Mouse (Mus musculus) gonadal fat pad, adult 2 months (tissue): Measurements from ENCODE around the gene Eml6. TPM values are rescaled to one million over a fixed set of nuclear protein-coding genes. Genes with fewer than 3 reads are reported as not detected.
A peak's percentile ranks its signal among the peaks of the same experiment; 100 is the strongest.
"Not testable (repeated sequence)": the region's sequence is repeated elsewhere in the genome, so short reads cannot be mapped to it uniquely, and the experiment has no call there.

ENCODE experiments used
- DNase-seq: peaks from one replicate; pipeline ENCODE4 v3.0.0-alpha.2; 2012; ENCODE audit warnings: low read depth
- polyA plus RNA-seq: library from polyadenylated mRNA; depleted of rRNA; stranded (reverse); fragments of >200 nt; gene quantifications from 2 replicates; pipeline ENCODE4 v1.2.3, GENCODE M21; 2012; rRNA removed

The Eml6 gene
- polyA plus RNA-seq = 4.1 and 4.7 TPM in 2 replicates

DNA sequence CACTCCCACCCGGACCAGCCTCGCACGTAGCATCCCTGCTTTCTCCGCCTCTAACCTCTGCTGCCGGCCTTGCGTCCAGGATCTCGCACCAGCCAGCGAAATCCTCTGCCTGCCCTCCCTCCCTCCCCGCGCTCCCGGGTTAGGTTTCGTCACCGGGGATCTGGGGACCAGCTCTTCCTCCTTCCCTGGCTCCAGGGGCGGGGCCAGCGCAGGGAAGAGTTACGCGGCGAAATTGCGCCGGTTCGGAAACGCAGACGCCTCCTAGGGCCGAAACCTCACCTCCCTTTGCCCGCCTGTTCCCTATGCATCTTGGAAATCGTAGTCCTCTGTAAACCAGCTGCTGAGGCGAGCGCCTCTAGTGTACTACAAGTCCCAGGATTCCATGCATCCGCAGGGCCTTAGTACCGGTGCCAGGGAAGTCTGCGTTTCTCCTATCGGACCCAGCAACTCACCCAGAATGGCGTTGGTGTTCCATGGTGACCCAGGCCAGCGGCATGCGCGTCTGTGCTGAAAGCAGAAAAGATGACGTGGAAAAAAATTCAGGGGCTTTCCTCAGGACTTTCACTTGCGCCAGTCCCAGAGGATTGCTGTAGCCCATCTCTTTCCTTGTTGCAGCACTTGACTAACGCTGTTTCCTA is at the start of gene Eml6:
TSS of gene Eml6 (minus strand) at position 199 of the 638 bp plus-strand sequence.
- DNase-seq = peak; percentile 89

DNA sequence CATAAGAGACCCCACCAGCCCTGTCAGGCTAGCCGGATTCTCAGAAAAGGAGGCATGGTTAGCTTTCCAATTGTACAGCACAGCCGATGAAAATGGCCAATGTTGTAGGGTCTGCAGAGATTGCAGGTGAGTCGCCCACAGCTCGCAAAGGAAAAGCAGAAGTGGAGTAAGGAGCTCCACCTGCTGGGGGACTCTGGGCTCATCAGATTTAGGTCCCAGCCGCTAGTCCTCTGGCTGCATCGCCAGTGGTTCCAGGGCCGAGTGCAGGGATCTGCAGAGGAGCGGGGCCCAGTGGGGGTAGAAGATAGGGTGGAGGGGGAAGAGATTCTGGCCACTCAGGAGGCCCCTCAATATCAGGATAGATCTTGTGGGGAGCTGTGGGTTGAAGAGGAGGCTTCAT is 31.5 kb upstream of the Eml6 start:
- DNase-seq = no peak

DNA sequence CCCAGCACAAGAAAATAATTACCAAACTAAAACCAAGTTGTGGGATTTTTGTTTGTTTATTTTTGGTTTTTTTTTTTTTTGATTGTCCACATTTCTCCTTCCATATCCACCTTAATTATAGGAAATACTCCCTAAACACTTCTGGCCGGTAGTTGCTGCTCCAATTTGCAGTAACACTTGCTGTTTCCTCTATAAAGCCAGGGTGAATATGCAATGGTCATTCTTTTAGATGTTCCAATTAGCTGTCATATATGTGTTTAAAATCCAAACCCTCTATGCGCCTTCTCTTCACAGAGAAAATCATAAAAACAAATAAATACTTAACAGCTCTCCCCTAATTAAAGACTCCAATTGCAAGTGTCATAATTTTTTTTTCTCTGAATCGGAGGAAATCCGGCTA is 689 bp downstream of the Eml6 start:
- peak; percentile 3 for DNase-seq

DNA sequence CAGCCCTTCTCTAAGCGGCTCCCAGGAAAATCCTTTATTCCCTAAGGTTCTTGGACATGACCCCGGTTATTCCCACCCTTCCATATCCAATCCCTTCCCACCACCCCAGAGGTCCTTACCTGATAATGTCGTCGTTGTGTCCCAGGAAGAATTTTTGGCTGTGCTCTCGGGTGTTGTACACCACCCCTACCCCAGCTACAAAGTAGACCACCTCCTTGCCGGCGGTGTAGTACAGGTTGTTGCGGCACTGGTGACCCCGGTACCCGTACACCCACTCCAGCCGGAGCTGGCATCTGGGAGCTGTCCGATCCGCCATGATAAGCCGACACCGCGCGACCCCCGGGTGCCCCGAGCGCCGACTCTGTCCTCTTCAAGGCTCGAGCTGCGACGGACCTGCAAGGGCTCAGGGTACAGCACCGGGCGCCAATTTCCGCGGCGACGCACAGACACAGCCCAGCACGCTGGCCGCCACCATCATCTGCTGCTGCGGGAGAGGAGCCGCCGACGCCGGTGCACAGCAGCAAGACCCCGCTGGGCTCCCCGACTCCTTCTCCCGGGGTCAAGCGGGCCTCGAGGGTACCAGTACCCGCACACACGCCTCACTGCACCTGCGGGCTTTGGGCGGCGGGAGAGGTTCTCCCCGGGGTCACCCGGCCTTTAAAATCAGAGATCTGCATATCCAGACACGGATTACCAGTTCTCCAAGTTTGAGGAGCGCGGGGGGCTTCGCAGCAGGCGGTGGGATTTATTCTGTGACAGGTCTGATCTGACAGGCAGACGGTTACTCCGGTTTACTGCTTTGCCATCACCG is 1.4 kb downstream of the Eml6 start:
- no peak for DNase-seq

DNA sequence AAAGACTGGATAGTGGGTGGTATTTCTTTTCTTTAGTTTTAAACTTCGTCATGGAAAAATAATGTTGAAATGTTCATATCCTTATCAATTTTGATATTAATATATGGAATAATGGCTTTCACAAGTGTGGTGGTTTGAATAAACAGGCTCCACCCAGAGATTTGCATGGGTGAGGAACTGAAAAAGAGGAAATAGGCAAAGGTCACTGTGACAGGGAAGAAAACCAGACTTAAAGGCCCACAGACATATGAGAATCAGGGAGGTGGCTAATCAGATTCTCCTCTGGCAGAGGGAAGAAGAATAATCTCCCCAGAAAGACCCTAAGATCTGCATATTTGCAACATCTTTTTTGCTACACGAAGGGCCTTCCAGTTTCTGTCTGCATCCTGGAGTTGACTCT is 39.6 kb downstream of the Eml6 start:
- DNase-seq = no peak

DNA sequence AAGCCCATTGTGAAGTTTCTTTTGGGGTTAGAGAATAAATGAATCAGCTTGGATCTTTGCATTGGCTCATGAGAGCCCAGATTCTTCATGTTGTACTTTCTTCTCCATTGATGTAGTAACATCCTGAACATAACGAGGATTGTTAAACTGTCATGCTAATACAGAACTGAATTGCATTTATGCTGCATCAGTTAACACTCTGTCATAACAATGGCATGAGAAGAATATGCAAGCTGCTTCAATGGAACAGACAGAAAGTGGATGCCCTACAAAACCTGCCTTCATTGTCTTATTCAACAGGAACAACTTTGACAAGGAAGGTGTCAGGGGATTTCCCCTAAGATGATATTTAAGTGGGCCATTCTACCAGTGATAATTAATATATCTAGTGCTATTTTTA is 57.0 kb downstream of the Eml6 start:
- no peak for DNase-seq

DNA sequence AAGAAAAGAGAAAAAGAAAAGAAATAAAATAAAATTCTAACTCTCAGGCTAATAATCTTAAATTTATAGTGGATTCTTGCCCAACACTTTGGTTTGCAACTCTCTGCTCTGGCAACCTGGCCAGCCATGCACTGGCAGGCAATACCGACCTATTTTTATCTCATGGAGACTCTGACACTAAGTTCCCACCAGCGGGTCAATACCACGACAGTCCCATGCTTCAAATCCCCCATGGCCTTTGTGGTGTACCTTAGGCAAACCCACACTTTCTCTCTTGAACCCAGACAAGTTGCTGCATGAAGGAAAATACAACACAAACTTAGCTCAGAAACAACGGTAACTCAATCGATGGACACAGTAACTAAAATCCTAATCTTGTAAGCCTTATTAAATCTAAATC is 66.5 kb downstream of the Eml6 start:
- no peak for DNase-seq

DNA sequence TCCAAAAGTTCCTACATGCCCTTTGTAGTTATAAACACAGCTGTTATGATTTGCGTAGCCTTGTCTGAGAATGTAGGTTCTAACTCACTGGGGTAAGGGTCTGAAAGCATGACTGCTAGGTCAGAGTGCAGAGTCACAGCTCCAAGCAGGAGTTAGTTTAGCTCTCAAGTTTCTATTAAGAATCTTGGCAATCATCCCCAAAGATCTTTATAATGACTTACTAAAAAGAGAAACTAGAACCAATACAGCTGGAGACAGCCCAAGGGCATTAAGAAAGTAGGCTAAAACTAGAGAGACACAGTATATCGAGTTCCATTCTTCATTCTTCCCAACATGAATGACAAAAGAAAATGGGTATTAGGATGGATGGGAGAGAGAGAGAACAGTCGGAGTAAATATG is 81.2 kb downstream of the Eml6 start:
- no peak for DNase-seq

DNA sequence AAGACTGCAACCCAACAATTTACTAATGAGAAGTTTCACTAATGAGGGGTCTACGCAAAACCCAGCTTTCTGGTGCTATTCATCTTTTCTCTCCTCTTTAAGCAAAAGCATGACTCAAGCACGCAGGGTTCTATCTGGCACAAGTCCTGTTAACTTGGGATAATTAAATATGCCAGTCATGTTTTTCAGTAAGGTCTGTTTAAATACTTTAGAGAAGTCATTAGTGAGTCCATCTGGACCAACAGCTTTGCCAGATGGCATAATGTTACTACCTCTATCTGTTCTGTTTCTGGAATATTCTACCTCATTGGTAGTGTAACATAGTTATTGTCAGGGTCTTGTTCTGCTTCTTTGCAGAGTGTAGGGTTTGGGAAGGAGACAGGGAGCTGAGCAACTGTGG is 101.5 kb downstream of the Eml6 start:
- no peak for DNase-seq

DNA sequence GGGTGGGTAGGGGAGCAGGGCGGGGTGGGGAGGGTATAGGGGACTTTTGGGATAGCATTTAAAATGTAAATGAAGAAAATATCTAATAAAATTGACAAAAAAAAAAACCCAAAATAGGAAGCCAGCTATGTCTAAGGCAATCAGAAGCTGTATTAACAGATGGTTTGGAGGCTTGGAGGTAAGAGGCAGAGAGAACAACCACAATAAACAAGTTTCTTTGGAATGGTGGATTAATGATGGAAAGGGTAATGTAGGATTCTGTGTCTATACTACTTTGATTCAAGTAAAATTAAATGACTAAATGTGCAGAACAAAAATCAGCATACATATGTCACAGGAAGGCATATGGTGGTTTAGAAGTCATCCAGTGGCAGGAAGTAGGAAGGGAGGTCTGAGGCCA is 102.0 kb downstream of the Eml6 start:
- DNase-seq = no peak

DNA sequence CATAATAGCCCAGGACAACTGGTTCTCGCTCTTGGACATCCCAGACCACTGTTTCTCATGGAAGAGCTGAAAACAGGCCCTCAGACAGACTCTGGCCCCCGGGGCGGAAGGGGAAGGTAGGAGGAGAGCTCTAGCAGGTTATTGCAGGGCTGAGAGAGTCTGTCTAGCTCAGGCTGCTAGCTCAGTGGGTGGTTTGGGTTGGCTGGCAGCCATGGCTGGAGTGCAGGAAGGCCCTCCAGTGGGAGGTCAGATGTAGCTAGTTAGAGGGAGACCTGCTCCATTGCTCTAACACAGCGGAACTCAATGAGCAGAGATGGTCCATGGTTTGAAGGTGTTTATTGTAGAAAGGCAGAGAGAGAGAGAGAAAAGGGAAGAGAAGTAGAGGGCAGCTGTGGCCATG is 112.7 kb downstream of the Eml6 start:
- DNase-seq = no peak

DNA sequence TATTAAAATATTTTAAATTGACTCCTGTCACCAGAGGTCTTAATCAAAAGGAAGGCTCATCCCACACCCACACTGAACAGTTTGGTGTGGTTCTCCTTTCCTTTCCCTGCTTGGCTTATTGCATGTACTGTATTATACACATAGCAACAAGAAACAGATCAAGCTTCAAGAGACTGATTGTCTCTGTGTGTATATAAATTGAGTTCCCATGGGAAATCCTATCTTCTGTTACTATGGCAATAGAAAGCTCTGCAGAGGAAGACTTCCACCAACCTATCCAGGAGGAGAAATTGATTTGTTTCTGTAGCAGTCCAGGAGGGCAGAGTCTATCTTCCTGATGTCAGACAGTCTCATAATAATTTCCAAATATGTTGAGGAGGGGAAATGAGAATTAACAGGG is 116.5 kb downstream of the Eml6 start:
- no peak for DNase-seq

DNA sequence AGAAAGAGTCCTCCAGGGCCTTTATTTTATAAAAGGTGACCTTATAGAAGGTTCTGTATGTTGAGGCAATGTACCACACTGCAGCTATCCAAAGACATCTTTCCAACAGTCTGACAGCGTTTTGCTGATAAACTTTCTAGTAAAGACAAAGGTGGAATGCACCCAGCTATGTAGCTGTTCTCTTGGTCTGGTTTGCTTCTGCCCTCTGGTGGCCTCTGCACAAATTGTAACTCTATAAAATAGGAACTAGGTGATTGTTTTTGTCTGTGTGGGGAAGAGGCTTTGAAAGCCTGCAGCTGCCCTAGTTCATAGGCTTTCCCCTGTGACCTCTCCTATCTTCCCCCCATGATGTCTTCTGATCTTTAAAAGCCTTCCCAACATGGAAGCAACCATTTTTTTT is 140.7 kb downstream of the Eml6 start:
- DNase-seq = peak; percentile 3

DNA sequence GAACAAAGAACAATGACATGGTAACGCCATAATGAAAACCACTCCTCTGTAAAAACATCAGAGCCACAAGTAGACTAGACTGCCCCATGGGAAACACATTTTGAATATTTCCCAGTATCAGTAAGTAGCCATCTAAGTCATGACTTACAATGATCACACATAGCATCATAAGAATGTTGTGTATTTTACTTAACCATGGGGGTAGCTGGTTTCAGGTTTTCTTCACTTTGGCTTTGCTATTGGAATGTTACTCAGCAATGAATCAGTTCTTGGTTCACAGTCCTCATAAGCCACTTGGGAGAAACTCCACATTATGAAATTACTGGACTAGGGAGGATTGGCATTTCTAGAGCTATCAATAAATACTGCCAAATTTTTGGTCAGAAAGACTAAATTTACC is 141.5 kb downstream of the Eml6 start:
- no peak for DNase-seq

DNA sequence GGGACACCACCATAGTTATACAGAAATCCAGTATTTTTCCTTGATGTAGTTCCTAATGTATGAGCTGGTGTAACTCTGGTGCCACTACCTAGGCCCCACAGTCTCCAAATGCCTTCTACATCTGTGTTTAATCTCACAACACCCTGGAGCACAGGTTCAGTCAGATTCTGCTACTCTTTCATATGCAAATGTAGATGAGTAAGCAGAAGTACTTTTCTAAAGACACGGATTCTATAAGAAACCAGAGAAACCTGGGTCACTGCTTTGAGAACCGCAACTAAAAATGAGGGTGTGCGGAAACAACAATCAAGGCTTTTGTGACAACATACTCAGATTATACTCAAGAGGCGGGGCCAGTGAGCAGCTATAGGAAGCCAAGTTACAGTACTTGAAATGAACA is 142.8 kb downstream of the Eml6 start:
- DNase-seq = no peak

DNA sequence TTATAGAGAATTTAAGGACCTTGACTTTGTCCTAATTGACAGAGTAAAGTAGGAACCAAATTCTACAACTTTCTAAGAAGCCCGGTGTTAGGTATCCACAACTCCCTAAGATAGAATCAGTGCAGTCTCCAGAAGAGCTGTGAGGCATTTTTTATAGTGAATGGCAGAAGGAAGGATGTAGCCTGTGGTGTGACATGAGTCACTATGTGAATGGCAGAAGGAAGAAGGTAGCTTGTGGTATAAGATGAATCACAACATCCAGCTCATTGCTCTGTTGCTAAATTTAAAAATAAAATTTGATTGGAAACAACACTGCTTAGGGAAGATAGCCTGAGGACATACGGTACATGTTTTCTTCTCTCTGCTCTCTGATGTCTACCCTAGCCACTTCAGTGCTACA is 146.2 kb downstream of the Eml6 start:
- no peak for DNase-seq

DNA sequence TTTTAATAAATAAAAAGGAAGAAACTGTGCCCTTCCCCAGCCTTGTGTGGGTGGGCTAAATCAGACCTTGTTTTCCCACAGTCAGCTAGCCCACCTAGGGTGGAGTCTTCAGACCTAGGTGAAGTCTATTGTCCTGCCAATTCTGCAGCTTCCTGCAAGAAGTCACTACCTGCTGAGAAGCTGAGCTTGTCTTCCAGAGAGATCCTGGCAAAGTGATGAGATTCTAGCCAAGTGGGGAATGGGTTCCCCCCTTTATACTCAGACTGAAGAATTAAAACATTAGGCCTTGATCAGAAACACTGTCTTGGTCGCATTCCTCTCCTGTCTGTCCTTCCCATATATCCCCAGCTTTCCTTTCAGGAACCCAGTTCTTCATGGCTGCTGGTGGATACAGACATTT is 147.9 kb downstream of the Eml6 start:
- DNase-seq = no peak

DNA sequence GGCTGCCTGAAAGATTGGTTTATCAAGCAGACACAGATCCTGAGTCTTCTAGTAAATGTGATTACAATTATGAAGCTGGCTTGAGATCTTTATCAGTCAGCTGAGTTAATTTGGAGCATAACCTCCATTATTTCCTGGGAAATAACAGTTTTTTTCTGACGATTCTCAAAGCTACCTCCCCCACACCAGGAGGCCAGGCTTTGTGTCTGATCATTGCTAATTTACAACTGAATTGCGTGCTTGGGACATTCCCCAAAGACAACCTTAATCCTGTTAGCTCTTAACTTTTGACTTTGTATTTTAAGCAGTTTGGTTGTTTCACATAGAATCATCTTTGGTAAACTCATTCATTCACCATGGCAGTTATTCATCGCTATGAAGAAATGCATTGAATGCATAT is 148.6 kb downstream of the Eml6 start:
- no peak for DNase-seq

DNA sequence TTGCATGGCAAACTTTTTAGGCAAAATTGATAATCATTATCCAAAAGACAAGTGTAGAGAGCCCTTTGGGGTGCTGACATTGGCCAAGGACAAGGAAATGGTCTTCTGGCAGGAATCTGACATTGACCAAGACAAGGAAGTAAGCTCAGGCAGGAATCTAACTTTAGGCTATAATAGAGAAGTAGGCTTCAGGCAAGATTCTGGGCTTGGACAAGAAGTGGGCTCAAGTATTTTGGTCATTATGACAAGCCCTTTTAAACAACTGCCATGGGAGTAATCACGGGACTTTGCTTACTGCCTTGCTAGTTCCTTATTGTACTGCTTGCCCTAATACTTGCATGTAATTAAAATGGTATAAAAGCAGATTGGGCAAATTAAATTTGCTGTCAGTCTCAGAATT is 151.1 kb downstream of the Eml6 start:
- not testable (repeated sequence) for DNase-seq

DNA sequence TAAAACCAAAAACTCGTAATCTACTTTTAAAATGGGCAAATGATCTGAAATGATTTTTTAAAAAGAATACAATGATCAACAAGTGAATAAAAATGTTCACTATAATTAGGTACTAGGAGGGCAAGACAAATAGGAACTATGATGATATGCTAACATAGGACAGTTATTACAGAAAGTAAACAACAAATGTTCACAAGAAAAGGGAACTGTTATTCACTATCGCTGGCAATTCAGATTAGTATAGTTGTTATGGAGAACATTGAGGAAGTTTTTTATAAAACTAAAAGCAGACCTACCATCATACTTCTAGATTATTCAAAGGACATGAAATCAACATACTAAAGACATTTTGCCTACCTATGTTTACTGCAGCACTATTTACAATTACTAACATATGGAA is 155.7 kb downstream of the Eml6 start:
- DNase-seq = no peak

DNA sequence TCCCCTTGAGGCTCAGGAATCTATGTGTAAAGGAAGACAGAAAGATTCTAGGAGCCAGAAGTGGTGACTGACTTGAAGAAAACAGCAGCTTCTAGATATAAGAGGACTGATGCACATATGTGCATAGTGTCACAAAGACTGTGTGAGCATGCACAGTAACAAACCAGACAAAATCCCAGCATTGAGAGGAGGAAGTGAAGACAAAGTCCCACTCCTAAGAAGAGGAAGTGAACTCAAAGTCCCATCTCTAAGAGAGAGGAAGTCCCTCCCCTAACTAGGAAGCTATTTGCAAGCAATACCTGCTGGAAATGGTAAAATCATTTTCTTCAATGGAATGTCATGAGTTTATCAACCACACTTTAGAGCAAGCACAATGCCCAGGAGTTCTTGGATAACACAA is 161.6 kb downstream of the Eml6 start:
- no peak for DNase-seq

DNA sequence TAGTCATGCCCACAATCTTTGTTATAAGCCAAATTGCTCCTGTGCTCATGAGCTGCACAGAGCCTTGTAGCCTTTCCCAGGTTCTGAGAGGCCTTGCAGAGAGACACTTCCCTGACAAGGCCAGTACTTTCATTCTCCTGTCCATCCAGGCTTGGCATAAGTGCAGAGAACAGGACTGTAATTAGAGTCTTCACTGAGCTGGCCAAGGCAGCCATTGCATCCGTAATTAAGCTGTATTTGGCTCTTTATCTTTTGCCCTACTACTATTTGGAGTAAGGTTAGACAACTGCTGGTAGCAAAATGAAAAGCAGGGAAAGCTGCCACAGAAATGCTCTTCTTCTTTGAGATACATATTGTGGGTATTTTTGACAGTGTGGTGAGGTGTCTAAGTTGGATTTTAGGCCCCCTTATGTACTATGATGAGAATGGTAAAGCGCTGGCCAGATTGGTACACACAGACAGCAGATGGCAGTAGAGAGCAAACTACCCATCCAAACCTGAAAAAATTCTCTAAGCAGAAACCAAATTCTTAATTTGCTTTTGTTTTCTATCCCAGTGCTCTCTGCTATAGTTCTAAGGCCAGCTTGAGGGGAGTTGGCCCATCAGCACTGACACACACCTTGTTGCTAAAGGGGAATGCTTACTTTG is 164.0 kb downstream of the Eml6 start:
- no peak for DNase-seq

DNA sequence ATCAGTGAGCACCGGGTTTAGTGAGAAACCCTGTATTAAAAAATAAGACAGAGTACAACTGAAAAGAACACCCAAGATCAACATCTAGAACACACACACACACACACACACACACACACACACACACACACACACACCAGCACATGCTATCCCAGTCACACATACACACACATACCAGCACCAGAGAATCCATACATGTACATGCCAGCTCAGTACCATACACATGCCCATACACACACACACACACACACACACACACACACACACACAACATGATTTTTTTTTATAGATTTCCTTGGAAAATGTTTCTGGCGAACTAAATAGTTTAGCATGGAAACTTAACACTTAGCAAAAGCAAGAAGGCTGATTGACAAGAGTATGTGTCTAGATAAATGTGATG is 164.8 kb downstream of the Eml6 start:
- DNase-seq = no peak
